Mouse (Mus musculus) kidney, embryonic 14.5 days (tissue): Measurements from ENCODE around the gene Prr7. TPM values are rescaled to one million over a fixed set of nuclear protein-coding genes. Genes with fewer than 3 reads are reported as not detected.

Source experiments
- ATAC-seq: fragments of 200-750 bp; cut with Nextera tagmentation; 2 replicates; pipeline ENCODE4 v1.8.0; 2017; ENCODE audit warnings: moderate number of reproducible peaks, mild to moderate bottlenecking, moderate TSS enrichment, moderate library complexity; ENCODE audit not compliant: low FRiP score, low TSS enrichment
- H3K27ac ChIP-seq: fragments of 300-500 bp; sonication (generic); 2 replicates; pipeline ENCODE4 v1.5.1; 2014; ENCODE audit warnings: low read depth, mild to moderate bottlenecking, low read length, moderate library complexity, mixed read lengths
- H3K27me3 ChIP-seq: fragments of 300-500 bp; sonication (generic); 2 replicates; pipeline ENCODE4 v1.6.1; 2014; ENCODE audit warnings: mild to moderate bottlenecking, low read length; ENCODE audit not compliant: control insufficient read depth, insufficient read depth
- H3K36me3 ChIP-seq: fragments of 300-500 bp; sonication (generic); 2 replicates; pipeline ENCODE4 v1.6.1; 2014; ENCODE audit warnings: low read length, mixed read lengths; ENCODE audit not compliant: control insufficient read depth, insufficient read depth
- H3K4me1 ChIP-seq: fragments of 300-500 bp; sonication (generic); 2 replicates; pipeline ENCODE4 v1.6.1; 2014; ENCODE audit warnings: low read length, mixed read lengths; ENCODE audit not compliant: control insufficient read depth, insufficient read depth
- H3K4me2 ChIP-seq: fragments of 300-500 bp; sonication (generic); replicated peaks from 2 replicates; pipeline ENCODE4 v1.6.1; 2014; ENCODE audit warnings: low read depth, mild to moderate bottlenecking, low read length
- H3K4me3 ChIP-seq: fragments of 300-500 bp; sonication (generic); 2 replicates; pipeline ENCODE4 v1.5.1; 2014; ENCODE audit warnings: mild to moderate bottlenecking, low read length
- H3K9ac ChIP-seq: fragments of 300-500 bp; sonication (generic); 2 replicates; pipeline ENCODE4 v1.6.1; 2014; ENCODE audit warnings: low read depth, mild to moderate bottlenecking, low read length, moderate library complexity
- H3K9me3 ChIP-seq: fragments of 300-500 bp; sonication (generic); 2 replicates; pipeline ENCODE4 v1.6.1; 2016; ENCODE audit warnings: low read length; ENCODE audit not compliant: control insufficient read depth
- WGBS: fragments of 180-500 bp; shearing (Covaris S2); extraction: QIAGEN DNeasy Blood & Tissue Kit; methylation state at CpG from one replicate; pipeline ENCODE4 v1.1.7; 2014; 5-methylcytosine and 5-hydroxymethylcytosine counted together
- polyA plus RNA-seq: library from polyadenylated mRNA; unstranded; fragments of >200 nt; fragmentation: Nextera tagmentation; extraction: Ambion mirVana; gene quantifications from 2 replicates; pipeline ENCODE4 v1.2.1, GENCODE M21; 2014

Prr7 gene
- polyA plus RNA-seq, 1 experiment from 2014 or later = 0.77 TPM

DNA sequence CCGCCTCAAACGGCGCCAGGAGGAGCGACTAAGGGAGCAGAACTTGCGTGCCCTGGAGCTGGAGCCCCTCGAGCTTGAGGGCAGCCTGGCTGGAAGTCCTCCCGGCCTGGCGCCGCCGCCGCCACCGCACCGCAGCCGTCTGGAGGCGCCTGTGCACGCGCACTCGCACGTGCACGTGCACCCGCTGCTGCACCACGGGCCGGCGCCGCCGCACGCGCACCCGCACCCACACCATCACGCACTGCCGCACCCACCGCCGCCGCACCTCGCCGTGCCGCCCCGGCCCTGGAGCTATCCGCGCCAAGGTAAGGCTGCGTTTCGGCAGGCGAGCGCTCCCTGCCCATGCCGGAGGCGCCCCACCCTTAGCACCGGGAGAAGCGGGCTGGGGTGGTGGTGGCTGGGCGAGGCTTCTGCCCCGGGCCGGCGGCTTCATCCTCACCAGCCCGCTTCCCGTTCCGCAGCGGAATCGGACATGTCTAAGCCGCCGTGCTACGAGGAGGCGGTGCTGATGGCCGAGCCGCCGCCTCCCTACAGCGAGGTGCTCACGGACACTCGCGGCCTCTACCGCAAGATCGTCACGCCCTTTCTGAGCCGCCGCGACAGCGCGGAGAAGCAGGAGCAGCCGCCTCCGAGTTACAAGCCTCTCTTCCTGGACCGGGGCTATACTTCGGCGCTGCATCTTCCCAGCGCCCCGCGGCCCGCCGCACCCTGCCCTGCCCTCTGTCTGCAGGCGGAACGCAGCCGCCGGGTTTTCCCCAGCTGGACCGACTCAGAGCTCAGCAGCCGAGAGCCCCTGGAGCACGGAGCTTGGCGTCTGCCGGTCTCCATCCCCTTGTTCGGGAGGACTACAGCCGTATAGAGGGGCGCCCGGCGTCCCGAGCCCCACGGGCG is 8.3 kb downstream of the Prr7 start:
- H3K9me3 ChIP-seq = no peaks in the 10 kb centered on the region
- H3K4me1 ChIP-seq = peaks cover 6% of the 10 kb centered on the region; the same call in 1 of the 2 replicates
- peak; percentile 41 for ATAC-seq
- peak overlapping the region; percentile 100 for H3K4me2 ChIP-seq
- no peaks in the 10 kb centered on the region for H3K27me3 ChIP-seq
- 2% methylated on average over 102 of the region's 103 CpGs for WGBS
- peak overlapping the region; percentile 72 for H3K9ac ChIP-seq
- H3K36me3 ChIP-seq = peaks cover 33% of the 10 kb centered on the region
- peak overlapping the region; percentile 51 for H3K27ac ChIP-seq
- peak overlapping the region; percentile 58 for H3K4me3 ChIP-seq

DNA sequence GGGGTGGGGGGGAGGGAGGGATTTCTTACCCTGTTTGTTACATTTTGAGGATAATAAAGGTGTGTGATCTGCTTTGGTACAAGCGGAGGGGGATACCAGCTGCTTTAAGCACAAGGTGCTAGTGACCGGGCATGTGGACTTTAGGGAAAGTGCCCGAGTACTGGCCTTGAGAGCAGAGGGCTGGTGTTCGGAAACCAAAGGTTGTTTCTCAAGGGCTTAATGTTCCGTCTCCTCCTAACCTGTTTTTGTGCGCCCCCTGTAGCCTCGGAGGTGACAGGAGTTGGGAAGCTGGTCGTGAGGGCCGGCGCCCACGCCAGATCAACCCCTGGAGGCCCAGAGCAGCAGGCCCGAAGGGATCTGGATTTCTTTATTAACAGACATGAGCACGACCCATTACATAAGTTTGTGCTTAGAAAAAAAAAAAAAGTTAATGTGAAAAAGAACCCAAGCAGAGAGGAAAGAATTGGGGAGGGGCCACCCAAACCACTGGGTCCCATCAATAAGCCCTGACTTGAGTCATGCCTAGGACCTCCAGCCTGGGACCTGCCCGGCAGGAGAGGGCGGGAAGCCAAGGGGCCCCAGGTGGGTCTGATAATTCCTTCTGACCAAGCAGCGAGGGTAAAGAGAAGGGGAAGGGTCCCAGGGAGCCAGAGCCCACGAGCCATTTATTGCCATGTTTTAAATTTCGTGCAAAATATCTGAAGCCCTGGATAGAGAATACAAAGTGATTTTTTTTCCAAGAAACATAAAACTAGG is 9.2 kb downstream of the Prr7 start:
- WGBS = 17% methylated on average over 18 of the region's 18 CpGs
- Histone ChIP-seq H3K4me2 (peak overlapping the region; percentile 100), H3K9me3 (no peaks in the 10 kb centered on the region), H3K4me3 (peak overlapping the region; percentile 58), H3K9ac (peak overlapping the region; percentile 72), H3K36me3 (peaks cover 39% of the 10 kb centered on the region), H3K4me1 (peaks cover 6% of the 10 kb centered on the region; the same call in 1 of the 2 replicates), H3K27ac (peak overlapping the region; percentile 32; the same call in 1 of the 2 replicates), H3K27me3 (no peaks in the 10 kb centered on the region)
- ATAC-seq = no peak

DNA sequence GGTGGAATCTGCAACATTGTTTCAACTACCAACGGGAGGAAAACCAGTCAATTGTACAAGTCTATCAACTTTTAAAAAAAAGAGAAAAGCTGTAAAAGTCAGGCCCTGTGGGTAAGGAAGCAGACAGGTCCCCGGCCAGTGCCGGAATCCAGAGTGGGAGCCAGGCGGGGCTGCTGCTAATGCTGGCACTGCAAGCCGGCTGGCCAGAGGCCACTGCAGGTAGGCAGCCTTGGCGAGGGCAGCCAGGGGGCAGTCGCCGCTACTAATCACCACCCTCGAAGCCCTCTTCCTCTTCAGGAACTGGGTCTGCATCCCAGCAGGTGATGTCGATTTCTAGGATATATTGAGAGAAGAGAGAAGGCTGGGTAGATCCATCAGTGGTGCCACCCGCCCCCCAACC is 9.9 kb downstream of the Prr7 start:
- whole genome bisulfite sequencing = 75% methylated on average over 11 of the region's 11 CpGs
- H3K4me1 ChIP-seq = peaks cover 6% of the 10 kb centered on the region; the same call in 1 of the 2 replicates
- no peak overlapping the region for H3K9ac ChIP-seq
- no peak overlapping the region for H3K4me3 ChIP-seq
- H3K9me3 ChIP-seq = no peaks in the 10 kb centered on the region
- H3K27ac ChIP-seq = no peak overlapping the region
- H3K4me2 ChIP-seq = no peak overlapping the region
- peaks cover 42% of the 10 kb centered on the region for H3K36me3 ChIP-seq
- ATAC-seq = no peak
- no peaks in the 10 kb centered on the region for H3K27me3 ChIP-seq

DNA sequence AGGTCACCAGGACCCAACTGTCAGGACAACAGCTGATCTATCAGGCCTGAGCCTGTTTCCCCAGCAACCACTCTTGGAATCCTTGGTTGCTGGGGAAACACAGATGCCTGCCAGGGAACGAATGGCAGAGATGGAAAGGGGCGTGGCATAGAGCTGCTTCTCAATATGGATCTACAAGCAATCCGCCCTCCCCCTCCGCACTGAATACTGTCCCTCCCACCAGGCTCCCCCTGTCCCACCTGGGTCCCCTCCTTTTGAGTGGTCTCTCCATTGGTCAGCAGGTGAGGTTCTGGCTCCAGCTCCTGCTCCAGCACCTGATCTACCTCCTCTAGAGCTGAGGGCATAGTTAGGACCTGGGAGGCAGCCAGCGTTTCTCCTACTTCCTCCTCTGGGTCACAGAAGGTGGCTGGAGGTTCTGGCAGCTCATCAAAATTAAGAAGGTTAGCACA is 10.6 kb downstream of the Prr7 start:
- no peak for ATAC-seq
- no peak overlapping the region for H3K4me2 ChIP-seq
- no peak overlapping the region for H3K4me3 ChIP-seq
- H3K27me3 ChIP-seq = no peaks in the 10 kb centered on the region
- no peaks in the 10 kb centered on the region for H3K9me3 ChIP-seq
- H3K36me3 ChIP-seq = peaks cover 49% of the 10 kb centered on the region
- peaks cover 6% of the 10 kb centered on the region; the same call in 1 of the 2 replicates for H3K4me1 ChIP-seq
- H3K27ac ChIP-seq = no peak overlapping the region
- WGBS = 72% methylated on average over 5 of the region's 5 CpGs
- no peak overlapping the region for H3K9ac ChIP-seq

DNA sequence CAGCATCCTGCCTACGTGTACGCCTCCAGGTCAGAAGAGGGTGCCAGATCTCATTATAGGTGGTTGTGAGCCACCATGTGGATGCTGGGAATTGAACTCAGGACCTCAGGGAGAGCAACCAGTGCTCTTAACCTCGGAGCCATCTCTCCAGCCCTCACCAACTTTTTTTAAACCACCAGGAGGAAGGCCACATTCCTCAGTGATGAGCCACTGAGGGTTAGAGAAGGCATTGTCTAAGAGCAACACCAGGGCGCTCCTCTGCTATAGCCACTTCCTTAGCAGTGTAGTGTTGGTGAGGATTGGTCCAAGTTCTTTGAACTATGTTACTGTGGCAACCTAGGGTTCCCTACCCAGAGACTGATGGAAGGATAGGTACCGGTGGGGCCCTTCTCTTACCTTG is 11.7 kb downstream of the Prr7 start:
- no peak overlapping the region for H3K4me3 ChIP-seq
- no peak overlapping the region for H3K27ac ChIP-seq
- peaks cover 60% of the 10 kb centered on the region for H3K36me3 ChIP-seq
- H3K27me3 ChIP-seq = no peaks in the 10 kb centered on the region
- H3K9me3 ChIP-seq = no peaks in the 10 kb centered on the region
- ATAC-seq = no peak
- H3K4me2 ChIP-seq = no peak overlapping the region
- peaks cover 5% of the 10 kb centered on the region; the same call in 1 of the 2 replicates for H3K4me1 ChIP-seq
- 92% methylated on average over 5 of the region's 5 CpGs for WGBS
- no peak overlapping the region for H3K9ac ChIP-seq

DNA sequence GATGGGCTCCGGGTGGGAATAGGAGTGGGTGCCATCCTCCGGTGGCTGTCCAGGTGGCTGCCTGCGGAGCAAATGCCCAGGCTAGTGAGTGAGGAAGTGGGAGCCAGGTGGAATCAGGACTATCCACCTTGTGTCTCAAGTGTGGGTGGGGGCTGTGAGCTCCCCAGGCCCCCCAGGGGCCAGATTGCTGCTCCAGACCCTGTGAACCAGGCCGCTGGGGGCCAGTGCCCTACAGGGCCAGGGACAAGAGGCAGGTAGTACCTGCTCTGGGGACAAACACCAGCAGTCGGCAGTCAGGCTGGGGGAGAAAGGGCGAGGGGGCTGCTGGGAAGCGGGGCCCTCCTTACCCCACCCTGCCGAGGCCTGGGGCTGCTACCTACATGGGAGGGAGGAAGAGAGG is 12.2 kb downstream of the Prr7 start:
- WGBS = 94% methylated on average over 8 of the region's 8 CpGs
- Histone ChIP-seq H3K4me3 (no peak overlapping the region), H3K27me3 (no peaks in the 10 kb centered on the region), H3K36me3 (peaks cover 65% of the 10 kb centered on the region), H3K9ac (no peak overlapping the region), H3K27ac (no peak overlapping the region), H3K9me3 (no peaks in the 10 kb centered on the region), H3K4me1 (peaks cover under 1% of the 10 kb centered on the region; the same call in 1 of the 2 replicates), H3K4me2 (no peak overlapping the region)
- no peak for ATAC-seq

DNA sequence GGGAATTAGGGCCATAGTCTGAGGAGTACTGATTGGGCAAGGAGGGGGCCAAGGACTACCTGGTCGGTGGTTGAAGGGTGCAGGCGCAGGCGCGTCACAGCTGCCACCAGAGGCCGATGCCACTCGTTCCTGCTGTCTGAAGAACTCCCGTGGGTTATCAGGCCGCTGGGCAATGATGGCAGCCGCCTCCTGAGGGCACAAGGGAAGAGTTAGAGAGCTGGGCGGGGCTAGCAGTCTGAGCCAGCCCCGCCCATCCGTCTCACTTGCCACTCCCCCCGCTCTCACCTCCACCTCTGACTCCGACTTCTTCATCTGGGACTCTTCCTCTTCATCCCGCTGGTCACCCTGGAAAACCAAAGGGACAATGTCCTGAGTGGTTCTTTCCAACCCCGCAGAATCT is 13.4 kb downstream of the Prr7 start:
- 80% methylated on average over 16 of the region's 16 CpGs for WGBS
- H3K4me1 ChIP-seq = no peaks in the 10 kb centered on the region; the same call in 1 of the 2 replicates
- no peak overlapping the region for H3K4me2 ChIP-seq
- H3K27ac ChIP-seq = no peak overlapping the region
- H3K36me3 ChIP-seq = peaks cover 77% of the 10 kb centered on the region
- H3K27me3 ChIP-seq = no peaks in the 10 kb centered on the region
- ATAC-seq = no peak
- no peaks in the 10 kb centered on the region for H3K9me3 ChIP-seq
- no peak overlapping the region for H3K9ac ChIP-seq
- no peak overlapping the region for H3K4me3 ChIP-seq

DNA sequence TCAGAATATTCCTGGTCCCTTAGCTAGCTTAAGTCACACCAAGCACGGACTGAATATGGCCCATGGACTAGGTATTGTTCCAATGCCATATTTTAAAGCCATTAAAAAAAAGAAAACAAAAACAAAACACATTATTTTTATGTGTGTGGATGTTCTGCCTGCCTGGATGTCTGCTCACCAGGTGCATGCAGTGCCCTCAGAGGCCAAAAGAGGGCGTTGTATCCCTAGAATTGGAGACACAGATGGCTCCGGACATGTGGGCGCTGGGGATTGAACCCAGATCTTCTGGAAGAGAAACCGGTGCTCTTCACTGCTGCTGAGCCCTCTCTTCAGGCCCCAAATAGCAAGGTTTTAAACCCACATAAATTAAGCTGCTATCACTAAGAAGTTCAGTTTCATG is 14.0 kb downstream of the Prr7 start:
- Histone ChIP-seq H3K9me3 (no peaks in the 10 kb centered on the region), H3K27me3 (no peaks in the 10 kb centered on the region), H3K36me3 (peaks cover 79% of the 10 kb centered on the region), H3K9ac (no peak overlapping the region), H3K4me1 (peaks cover 2% of the 10 kb centered on the region), H3K27ac (no peak overlapping the region), H3K4me2 (no peak overlapping the region), H3K4me3 (no peak overlapping the region)
- WGBS = 53% methylated on average over 5 of the region's 5 CpGs
- no peak for ATAC-seq
